Mouse (Mus musculus) T-helper 1 cell (primary cell): ENCODE data around the gene Acaca.

Experiments
- in situ Hi-C: fragments of 300-600 bp; cut with MboI, MseI; formaldehyde crosslinking; loops from one replicate; pipeline ENCODE4 v1.15.1; 2025; ENCODE audit warnings: high pct_unique_total_duplicates

Gene Acaca

GRCm38 (mm10) chr11:84146081-84146480 lies 16.6 kb downstream of the Acaca start:
- in situ Hi-C loops, result no loop called here

DNA sequence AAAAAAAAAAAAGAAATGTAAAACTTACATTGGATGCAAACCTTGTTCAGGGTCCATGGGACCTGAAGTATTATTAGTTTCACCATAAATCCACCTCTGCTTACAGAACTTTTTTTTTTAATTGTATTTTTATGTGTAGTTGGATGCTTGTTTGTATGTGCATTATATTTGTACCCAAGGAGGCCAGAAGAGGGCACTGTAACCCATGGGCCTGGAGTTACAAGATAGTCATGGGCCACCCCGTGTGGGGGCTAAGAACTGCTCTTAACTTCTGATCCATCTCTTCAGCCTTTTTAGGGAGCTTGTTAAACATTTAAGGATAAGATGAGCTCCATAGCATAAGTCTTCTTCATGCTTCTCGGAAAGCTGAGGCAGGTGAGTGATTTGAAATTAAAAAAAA lies 21.4 kb downstream of the Acaca start:
- in situ Hi-C loops, result no loop called here

- in situ Hi-C loops, result no loop called here
These were observed 27.2 kb downstream of the Acaca start for GRCm38 (mm10) chr11:84156535-84157262.

GRCm38 (mm10) chr11:84164123-84164522 lies 34.7 kb downstream of the Acaca start:
- in situ Hi-C loops, result no loop called here

- in situ Hi-C loops, result no loop called here
These were observed 35.1 kb downstream of the Acaca start for GRCm38 (mm10) chr11:84164561-84164960.

- in situ Hi-C loops, result no loop called here
These were observed 37.6 kb downstream of the Acaca start, which contains the start of gene Gm11437 for GRCm38 (mm10) chr11:84167046-84167526. Gene Gm11437, minus strand, starts transcription at chr11:84167476.

DNA sequence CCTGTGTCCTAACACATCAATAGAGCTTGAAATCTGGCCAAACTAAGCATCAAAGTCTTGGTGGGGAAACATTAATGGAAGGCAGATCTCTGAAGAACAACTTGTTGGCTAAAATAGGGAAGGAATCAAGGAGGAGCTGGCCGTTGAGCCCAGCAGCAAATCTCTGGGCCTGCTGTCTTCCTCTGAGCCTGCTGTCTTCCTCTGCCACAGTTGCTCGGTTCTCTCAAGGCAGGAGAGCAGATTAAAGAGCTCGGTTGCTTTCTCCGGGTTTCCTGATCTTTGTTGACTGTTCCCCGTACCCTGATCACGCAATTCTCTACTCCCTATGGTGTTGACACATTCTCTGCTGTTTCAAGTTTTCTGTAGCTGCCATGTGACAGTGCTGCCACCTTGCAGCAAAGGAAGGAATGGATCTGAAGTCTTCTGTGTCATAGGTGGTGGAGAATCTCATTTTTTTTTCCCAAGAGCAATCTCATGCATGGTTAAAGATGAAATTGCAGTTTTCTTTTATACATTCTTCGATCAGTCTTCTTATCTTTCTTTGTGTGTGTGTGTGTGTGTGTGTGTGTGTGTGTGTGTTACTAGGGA lies 39.3 kb downstream of the Acaca start:
- in situ Hi-C loops, result no loop called here

DNA sequence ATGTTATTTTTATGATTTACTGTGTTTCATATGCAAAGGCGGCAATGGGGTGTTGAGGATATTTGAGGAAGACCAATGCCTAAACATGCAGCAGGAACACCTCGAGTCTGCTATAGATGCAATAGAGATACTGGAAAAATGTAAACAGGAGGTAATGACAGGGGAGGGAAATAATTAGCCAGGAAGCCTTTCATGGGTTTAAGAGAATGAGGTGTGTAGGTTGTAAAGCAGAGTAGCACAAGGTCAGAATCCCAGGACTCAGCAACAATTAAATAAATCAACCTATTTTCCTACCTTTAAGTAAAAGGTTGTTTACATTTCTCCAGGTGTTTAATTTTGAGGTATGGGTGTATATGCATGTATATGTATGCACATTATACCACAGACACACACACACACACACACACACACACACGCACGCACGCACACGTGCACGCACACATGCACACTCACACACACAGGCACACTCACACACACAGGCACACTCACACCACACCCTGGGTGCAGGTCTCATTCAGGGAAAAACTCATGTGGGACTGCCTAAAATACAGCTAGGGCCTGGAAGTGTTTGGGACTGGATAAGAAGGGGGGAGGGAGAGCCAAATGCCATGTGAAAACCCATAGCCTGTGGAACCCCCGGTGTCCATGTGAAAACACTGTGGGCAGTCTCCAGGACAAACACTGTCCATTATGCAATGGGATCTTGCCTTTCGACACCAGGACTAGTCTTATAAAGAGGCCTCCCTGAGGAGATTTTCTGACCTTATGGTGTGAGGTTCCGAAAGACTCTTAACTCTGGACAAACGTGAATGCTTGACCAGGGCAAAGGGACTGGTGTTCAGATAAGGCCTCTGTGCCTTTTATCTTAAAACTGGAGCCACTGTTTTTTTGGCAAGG lies 43.3 kb downstream of the Acaca start:
- in situ Hi-C loops, result no loop called here

DNA sequence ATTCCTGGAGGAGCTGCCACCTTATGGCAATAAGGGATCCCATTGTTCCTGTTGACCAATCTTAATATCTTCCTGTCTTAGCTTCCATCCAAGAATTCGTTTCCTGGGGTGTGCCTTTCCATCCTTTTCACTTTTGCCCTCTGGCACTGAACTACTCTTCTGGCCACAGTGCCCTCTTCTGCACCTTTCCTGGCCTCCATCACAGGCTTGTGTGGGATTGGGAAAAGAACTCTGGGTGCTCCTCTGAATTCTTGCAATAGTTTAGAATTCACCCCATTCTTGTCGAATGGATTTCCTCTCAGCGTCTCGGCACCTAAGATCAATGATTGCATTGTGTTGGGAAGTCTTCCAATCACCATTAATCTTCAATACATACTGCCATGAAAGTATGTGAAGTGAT lies 49.1 kb downstream of the Acaca start:
- in situ Hi-C loops, result no loop called here

DNA sequence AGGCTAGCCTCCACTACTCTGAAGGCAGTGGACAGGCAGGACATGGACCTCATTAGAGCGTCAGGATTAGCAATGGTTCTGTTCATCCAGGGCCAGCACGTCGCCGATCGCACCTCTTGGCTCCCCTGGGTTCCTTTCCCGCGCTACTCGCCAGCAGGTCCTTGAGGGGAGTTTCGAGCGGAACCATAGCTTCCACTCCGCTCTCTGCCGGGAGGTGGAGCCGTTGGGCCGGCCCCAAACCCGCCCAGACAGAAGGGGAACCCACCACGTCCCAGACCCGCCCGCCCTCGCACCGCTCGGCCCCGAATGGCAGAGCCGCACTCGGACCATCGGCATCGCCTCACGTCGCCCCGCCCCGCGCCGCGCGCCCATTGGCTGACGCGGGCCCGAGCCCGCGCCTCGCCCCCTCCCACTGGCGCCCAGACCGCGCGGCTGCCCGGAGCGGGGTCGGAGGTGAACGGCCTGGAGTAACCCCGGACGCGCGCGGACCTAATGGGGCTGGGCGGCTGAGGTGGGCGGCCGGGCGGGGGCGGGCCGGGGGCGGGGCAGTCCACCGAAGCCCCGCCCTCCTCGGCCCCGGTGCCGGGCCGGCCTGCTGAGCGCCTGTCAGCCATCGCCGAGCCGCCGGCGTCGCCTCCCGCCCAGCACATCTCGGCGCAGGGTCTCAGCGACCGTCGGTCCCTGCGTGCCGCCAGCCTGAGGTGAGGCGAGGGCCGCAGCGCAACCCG lies 49.9 kb downstream of the Acaca start:
- in situ Hi-C loops, result no loop called here

DNA sequence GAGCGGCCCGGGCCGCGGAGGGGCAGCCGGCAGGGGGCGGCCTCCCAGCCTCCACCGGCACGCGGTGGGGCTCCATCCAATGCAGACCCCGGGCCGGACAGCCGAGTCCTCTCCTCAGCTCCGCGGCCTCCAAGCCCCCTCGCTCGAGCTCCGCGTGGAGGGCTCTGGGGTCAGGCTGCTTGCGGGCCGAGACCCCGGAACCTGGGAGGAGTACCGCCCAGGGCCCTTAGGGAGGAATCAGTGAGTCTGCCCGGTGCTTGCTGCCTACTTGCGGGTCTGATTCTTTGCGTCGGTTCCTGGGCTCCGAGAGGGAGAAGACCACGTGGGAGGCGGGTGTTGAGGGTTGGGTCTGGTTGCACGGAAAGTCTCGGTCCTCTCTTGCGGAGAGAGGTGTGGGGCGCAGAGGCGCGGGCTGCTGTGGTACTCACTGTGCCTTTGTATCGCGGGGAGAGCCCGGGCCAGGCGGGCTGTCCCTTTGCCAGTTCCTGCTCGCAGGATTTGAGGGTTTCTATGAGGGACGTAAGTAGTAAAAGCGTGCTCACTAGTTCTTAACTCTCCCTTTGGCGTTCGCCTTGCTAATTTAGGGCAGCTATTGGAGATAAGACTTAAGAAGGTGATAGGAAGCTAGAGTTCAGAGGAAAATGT lies 50.6 kb downstream of the Acaca start:
- in situ Hi-C loops, result no loop called here

- in situ Hi-C loops, result no loop called here
These were observed 51.8 kb downstream of the Acaca start for GRCm38 (mm10) chr11:84181286-84181685.

DNA sequence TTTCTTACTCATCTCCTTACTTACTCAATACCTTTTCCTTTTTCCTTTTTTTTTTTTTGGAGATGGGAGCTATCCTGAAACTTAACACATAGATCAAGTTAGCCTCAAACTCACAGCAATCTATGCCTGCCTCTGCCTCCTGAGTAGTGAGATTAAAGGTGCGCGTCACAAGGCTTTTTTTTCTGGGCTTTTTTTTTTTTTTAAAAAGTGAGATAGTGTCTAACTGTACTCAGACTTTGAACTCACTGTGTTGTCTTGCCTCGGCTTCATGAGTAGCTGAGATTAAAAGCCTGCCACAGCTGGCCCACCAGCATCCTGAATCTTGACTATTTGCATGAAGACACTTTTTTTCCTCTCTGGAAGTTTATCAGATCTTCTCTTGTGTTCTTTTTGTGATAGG lies 59.1 kb downstream of the Acaca start:
- in situ Hi-C loops, result no loop called here

GRCm38 (mm10) chr11:84190581-84191233 lies 61.2 kb downstream of the Acaca start:
- in situ Hi-C loops, result no loop called here

DNA sequence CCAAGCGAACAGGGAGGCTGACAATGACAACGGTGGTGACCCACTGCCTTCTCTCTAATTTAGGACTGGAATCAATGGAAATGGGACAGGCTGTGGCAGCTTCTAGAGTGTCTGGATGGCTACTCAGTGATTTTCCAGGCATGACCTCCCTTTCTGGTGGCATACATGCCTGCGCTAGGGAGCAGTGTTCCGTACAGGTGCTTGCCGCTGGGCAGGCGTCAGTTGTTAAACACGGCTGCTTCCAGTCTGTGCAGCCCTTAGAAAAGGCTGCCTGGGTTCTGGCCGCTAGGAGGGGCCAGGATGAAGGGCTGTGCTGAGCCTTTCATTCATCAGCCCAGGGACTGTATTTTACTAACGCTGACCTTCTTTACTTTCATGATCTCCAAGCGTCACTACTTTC lies 63.8 kb downstream of the Acaca start:
- in situ Hi-C loops, result no loop called here

DNA sequence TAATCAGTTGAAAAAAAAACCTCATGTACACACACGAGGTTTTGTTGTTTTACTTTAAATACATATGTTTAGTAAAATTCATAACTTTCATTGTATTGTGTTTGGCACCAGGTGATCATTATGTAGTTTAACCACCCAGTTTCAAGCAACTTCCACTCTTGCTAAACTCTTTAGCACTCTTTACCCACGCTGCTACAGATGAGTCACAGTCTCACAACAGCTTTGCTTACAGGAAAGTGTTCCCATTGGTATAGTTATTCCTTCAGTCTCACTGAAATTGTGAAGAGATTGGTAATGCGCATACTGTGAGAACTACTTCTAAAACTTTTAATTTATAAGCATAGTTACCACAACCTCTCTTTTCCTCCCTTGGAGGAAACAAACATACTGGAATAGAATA lies 65.3 kb downstream of the Acaca start:
- in situ Hi-C loops, result no loop called here

DNA sequence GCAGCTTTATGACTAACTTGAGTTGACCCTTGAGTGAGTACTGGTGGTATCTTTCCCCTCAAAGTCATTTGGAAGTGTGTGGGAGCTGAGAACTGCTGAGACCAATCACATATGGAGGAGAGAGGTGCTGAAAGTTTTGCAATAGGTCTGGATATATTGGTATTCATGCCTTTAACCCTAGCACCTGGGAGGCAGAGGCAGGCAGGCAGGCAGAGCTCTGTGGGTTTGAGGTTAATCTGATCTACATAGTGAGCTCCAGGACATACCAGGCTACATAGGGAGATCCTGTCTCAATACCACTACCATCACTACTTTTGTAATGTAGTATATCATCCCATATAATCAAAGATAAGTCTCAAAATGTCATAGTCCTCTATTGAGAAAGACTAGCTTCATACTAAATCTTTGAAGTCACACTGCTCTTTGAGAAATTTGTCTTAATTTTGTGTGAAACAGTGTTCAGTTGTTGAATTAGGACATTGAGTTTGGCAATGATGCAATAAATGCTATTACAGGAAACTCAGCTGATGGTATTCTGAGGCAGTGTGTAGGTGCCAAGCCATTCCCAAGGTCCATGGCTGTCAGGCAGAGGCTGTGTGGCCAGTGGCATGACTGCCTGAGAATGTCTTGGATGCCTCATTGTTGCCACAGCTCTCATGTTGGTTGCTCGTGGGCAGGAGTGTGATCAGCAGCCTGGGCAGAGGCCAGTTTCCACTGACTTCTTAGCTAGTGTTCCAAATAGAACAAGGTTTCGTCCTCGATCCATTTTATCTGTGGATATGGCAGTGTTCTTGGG lies 68.3 kb downstream of the Acaca start:
- in situ Hi-C loops, result no loop called here

- in situ Hi-C loops, result no loop called here
These were observed 76.3 kb downstream of the Acaca start for GRCm38 (mm10) chr11:84205776-84206175.

- in situ Hi-C loops, result no loop called here
These were observed 81.4 kb downstream of the Acaca start for GRCm38 (mm10) chr11:84210876-84211275.

GRCm38 (mm10) chr11:84218951-84219350 lies 89.5 kb downstream of the Acaca start:
- in situ Hi-C loops, result no loop called here
